Mouse (Mus musculus): Measurements from ENCODE around the gene Saxo1. TPM values are rescaled to one million over a fixed set of nuclear protein-coding genes. Genes with fewer than 3 reads are reported as not detected.

The Saxo1 gene
- total and polyA plus RNA-seq, 3 experiments, result not detected

DNA sequence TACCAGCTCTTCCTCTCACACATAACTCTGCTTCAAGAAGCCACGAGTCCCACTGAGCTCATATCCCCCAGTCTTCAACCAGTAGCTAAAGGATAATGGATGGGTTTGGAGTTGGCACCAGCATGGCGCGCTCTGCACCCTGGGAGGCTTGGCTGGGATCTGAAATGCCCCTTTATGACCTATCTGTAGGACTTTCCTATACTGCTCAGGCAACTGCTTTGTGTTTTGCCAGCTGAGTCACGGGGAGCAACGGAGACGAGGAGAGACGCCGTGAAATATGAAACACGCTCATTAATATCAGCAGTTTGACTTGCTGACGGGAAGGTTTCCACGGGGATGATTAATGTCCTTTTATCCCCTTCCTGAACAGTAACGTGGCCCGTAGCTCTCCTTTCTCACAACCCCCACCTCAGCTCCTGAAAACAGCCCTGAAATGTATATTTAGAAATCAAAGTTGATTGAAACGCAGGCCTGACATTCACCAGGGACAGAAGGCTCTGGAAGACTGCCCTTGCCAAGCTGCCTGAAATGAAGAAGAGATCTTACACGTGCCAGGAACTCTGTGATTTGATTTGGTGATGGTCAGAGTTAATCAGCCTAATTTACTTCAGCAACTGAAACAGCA is 141.6 kb downstream of the Saxo1 start:
- no peaks in the 10 kb centered on the region for H3K4me1 ChIP-seq (ENCODE audit: control insufficient read depth in 1 of 2, insufficient read depth in 2 of 2, low read length in 2 of 2)
- H3K27me3 ChIP-seq (ENCODE audit: control insufficient read depth in 1 of 2, insufficient read depth in 2 of 2, low read length in 2 of 2), result no peaks in the 10 kb centered on the region; a peak in 1 of 4 replicates
- no peak overlapping the region for H3K27ac ChIP-seq (ENCODE audit: control insufficient read depth, low read depth, low read length)
- no peak for DNase-seq (ENCODE audit: low read depth, low spot score)
- TF ChIP-seq USF2 (IDR thresholded peaks at IDR 0.05; ENCODE audit: borderline replicate concordance in 1 of 2, insufficient read depth in 1 of 2, low read depth in 1 of 2, low read length in 2 of 2) (no peak), RCOR1 (IDR thresholded peaks at IDR 0.05; ENCODE audit: low read depth, low read length) (no peak), POLR2AphosphoS2 (IDR thresholded peaks at IDR 0.05; ENCODE audit: low read length) (no peak), MAFK (IDR thresholded peaks at IDR 0.05; ENCODE audit: borderline replicate concordance, low read depth, low read length) (no peak), MAZ (IDR thresholded peaks at IDR 0.05; ENCODE audit: low read depth, low read length) (no peak), MXI1 (IDR thresholded peaks at IDR 0.05; ENCODE audit: low read depth, low read length) (no peak), MAX (IDR thresholded peaks at IDR 0.05; ENCODE audit: low read length) (no peak), GABPA (IDR thresholded peaks at IDR 0.05; ENCODE audit: low read depth, low read length) (no peak), MEF2A (IDR thresholded peaks at IDR 0.05; ENCODE audit: extremely low read depth, insufficient replicate concordance, low read depth, low read length, poor library complexity, severe bottlenecking) (no peak), CTCF (IDR thresholded peaks at IDR 0.05 in 2 of 3, conservative IDR thresholded peaks at IDR 0.05 in 1 of 3; ENCODE audit: control insufficient read depth in 1 of 3, insufficient read depth in 1 of 3, low read depth in 2 of 3, low read length in 3 of 3, poor library complexity in 1 of 3, severe bottlenecking in 1 of 3) (no peak), TBP (IDR thresholded peaks at IDR 0.05; ENCODE audit: low read depth, low read length) (no peak), NELFE (IDR thresholded peaks at IDR 0.05; ENCODE audit: low read depth, low read length) (no peak), USF1 (IDR thresholded peaks at IDR 0.05; ENCODE audit: low read depth, low read length) (no peak), MYB (IDR thresholded peaks at IDR 0.05; ENCODE audit: low read depth, low read length) (no peak)
- no peak overlapping the region for H3K4me3 ChIP-seq (ENCODE audit: control insufficient read depth in 1 of 2, insufficient read depth in 1 of 2, low read depth in 2 of 2, low read length in 2 of 2)
- no peaks in the 10 kb centered on the region for H3K36me3 ChIP-seq (ENCODE audit: control insufficient read depth in 1 of 2, insufficient read depth in 2 of 2, low read length in 2 of 2)
- no peaks in the 10 kb centered on the region for H3K9me3 ChIP-seq (replicated peaks; ENCODE audit: insufficient read depth, low read length)
- no peaks in the 10 kb centered on the region for H3K79me2 ChIP-seq (ENCODE audit: control insufficient read depth, insufficient read depth, low read length, poor library complexity)
- H3K9ac ChIP-seq (ENCODE audit: control insufficient read depth, low read depth, low read length, poor library complexity, severe bottlenecking), result no peak overlapping the region

DNA sequence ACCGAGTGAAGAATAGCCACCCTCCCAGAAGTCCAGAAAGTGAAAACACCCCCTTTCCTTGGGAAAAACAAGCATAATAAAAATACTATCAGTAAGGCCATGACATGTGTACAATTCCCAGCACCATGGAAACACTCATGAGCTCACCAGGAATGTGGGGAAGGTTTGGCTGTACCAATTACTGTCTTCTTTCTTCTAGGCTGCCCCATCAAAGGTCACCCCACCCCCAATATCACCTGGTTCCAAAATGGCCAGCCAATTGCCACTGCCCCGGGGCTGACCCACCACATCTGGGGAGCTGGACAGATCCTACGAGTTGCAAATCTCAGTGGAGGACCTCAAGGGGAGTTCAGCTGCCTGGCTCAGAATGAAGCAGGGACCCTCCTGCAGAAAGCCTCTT is 144.7 kb downstream of the Saxo1 start:
- H3K4me1 ChIP-seq (ENCODE audit: control insufficient read depth in 1 of 2, insufficient read depth in 2 of 2, low read length in 2 of 2), result no peaks in the 10 kb centered on the region
- DNase-seq (ENCODE audit: low read depth, low spot score), result no peak
- no peaks in the 10 kb centered on the region for H3K9me3 ChIP-seq (replicated peaks; ENCODE audit: insufficient read depth, low read length)
- H3K79me2 ChIP-seq (ENCODE audit: control insufficient read depth, insufficient read depth, low read length, poor library complexity), result no peaks in the 10 kb centered on the region
- no peaks in the 10 kb centered on the region for H3K36me3 ChIP-seq (ENCODE audit: control insufficient read depth in 1 of 2, insufficient read depth in 2 of 2, low read length in 2 of 2)
- no peaks in the 10 kb centered on the region; a peak in 1 of 4 replicates for H3K27me3 ChIP-seq (ENCODE audit: control insufficient read depth in 1 of 2, insufficient read depth in 2 of 2, low read length in 2 of 2)
- no peak overlapping the region for H3K27ac ChIP-seq (ENCODE audit: control insufficient read depth, low read depth, low read length)
- no peak overlapping the region for H3K4me3 ChIP-seq (ENCODE audit: control insufficient read depth in 1 of 2, insufficient read depth in 1 of 2, low read depth in 2 of 2, low read length in 2 of 2)
- TF ChIP-seq TAL1 (IDR thresholded peaks at IDR 0.05; ENCODE audit: low read length), result no peak
- no peak for TF ChIP-seq CHD1 (IDR thresholded peaks at IDR 0.05; ENCODE audit: low read depth, low read length)
- no peak overlapping the region for H3K9ac ChIP-seq (ENCODE audit: control insufficient read depth, low read depth, low read length, poor library complexity, severe bottlenecking)

Measured in MEL (cell line).